Mouse (Mus musculus): ENCODE measurements around the gene Poc5. TPM values are rescaled to one million over a fixed set of nuclear protein-coding genes. Genes with fewer than 3 reads are reported as not detected.

Gene Poc5
- total RNA-seq, 2 experiments from 2014 or later, result 30.7 to 35.1 TPM

- DNase-seq (ENCODE audit: extremely low spot score in 1 of 2, low spot score in 2 of 2), result peak in 1 of 2 experiments; percentile 18
- intact Hi-C loops (cut with DNase I), result no loop called here
- no peak overlapping the region for H3K4me3 ChIP-seq
- TF ChIP-seq CTCF (IDR thresholded peaks at IDR 0.05), result peak; percentile 52
- no peak overlapping the region for H3K27ac ChIP-seq
These were observed 18.9 kb downstream of the Poc5 start for GRCm38 (mm10) chr13:96407040-96407439.

- Histone ChIP-seq H3K4me3 (no peak overlapping the region), H3K27ac (no peak overlapping the region)
- no peak for TF ChIP-seq CTCF (IDR thresholded peaks at IDR 0.05)
- no peak for DNase-seq (ENCODE audit: extremely low spot score in 1 of 2, low spot score in 2 of 2)
- intact Hi-C loops (cut with DNase I), result no loop called here
These were observed 20.7 kb downstream of the Poc5 start for GRCm38 (mm10) chr13:96408786-96409185.

GRCm38 (mm10) chr13:96414384-96414783, 26.3 kb downstream of the Poc5 start:
- intact Hi-C loops (cut with DNase I), result no loop called here
- no peak for DNase-seq (ENCODE audit: extremely low spot score in 1 of 2, low spot score in 2 of 2)
- no peak overlapping the region for H3K4me3 ChIP-seq

DNA sequence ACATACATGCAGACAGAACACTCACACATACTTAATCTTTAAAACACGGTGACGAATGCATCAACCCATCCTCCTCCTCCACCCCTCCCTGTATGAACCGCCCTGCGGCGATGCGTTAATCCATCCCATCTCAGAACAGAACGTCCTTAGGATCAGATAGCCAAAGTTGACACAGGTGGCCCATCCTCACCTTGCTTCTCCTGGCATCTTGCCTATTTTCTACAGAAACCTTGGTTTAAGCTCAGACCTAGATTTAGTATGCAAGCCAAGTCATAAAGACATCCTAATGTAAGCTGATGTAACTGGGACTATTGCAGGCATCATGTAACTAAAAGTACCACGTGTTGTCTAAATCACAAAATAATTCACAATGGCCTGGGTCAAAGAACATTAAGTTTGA, 28.3 kb downstream of the Poc5 start:
- no peak for TF ChIP-seq CTCF (IDR thresholded peaks at IDR 0.05)
- Histone ChIP-seq H3K27ac (no peak overlapping the region), H3K4me3 (no peak overlapping the region)
- intact Hi-C loops (cut with DNase I), result no loop called here
- DNase-seq (ENCODE audit: extremely low spot score in 1 of 2, low spot score in 2 of 2), result no peak

More at GRCm38 (mm10) chr13:96414384-96414783, 26.3 kb downstream of the Poc5 start:
- H3K27ac ChIP-seq, result no peak overlapping the region
- TF ChIP-seq CTCF (IDR thresholded peaks at IDR 0.05), result no peak

DNA sequence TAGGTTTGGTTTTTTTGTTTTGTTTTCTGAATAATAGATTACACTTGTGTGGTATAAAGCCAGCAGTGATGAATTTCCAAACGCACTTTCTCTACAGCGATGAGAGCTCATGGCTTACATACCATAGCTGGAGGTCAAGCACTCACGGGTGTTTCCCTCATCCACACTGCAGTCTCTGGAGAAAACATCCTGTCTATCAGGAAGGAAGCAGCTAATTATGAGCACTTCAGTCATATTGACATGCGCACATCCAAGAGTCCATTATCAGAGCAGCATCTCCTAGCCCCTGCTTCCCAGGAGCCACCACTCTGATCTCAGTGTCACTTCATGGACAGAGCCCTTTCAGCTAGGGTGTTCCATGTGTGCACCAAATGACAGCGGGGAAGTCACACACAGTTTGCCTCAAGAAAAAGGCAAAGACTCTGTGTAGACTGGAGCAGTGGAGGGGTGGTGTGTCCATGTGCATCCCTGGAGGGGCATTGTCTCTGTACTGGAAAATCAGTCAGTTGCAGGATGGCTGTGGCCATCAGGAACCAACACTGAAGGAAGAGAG, 29.2 kb downstream of the Poc5 start:
- DNase-seq (ENCODE audit: extremely low spot score in 1 of 2, low spot score in 2 of 2), result no peak
- TF ChIP-seq CTCF (IDR thresholded peaks at IDR 0.05), result no peak
- intact Hi-C loops (cut with DNase I), result no loop called here
- H3K4me3 ChIP-seq, result no peak overlapping the region
- no peak overlapping the region for H3K27ac ChIP-seq

GRCm38 (mm10) chr13:96418487-96418886, 30.4 kb downstream of the Poc5 start:
- no peak for DNase-seq (ENCODE audit: extremely low spot score in 1 of 2, low spot score in 2 of 2)
- H3K4me3 ChIP-seq, result no peak overlapping the region
- H3K27ac ChIP-seq, result no peak overlapping the region

GRCm38 (mm10) chr13:96421230-96421629, 33.1 kb downstream of the Poc5 start:
- TF ChIP-seq CTCF (IDR thresholded peaks at IDR 0.05), result no peak
- intact Hi-C loops (cut with DNase I), result no loop called here
- H3K4me3 ChIP-seq, result no peak overlapping the region
- no peak for DNase-seq (ENCODE audit: extremely low spot score in 1 of 2, low spot score in 2 of 2)
- no peak overlapping the region for H3K27ac ChIP-seq

More at GRCm38 (mm10) chr13:96418487-96418886, 30.4 kb downstream of the Poc5 start:
- no peak for TF ChIP-seq CTCF (IDR thresholded peaks at IDR 0.05)
- intact Hi-C loops (cut with DNase I), result no loop called here

DNA sequence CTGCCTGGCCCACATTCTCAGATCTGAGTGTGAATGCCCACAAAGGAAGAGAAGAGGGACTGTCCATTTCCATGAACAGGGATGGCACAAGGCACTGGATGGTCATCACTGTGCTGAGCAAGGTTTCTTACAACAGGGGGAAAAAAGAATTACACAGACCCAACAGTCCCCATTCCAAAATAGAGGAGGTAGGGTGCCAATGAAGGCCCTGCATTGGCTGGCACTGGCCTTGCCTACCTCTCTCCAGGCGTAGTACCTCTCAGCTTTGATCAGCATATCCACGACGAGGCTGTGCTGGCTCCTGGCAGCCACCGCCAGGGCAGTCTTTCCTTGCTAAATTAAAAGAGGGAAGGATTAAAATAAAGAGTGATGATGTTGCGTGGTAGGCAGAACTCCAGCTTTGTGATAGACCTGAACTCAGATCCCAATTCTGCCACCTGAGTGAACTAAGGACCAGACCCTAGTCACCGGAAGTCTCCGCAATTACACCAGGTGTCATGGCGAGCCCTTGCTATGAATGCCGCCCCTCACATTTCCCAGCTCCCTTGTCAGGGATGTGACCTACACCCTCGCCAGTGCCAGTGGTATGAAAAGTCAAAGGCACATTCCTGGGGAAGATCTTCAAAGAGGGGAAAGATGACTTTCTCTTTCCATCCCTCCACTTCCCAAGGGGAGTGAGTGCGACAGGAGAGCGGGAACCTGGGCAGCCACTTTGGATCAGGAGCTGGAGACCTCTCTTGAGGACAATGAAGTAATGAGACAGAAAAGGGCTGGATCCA, 36.6 kb downstream of the Poc5 start:
- TF ChIP-seq CTCF (IDR thresholded peaks at IDR 0.05), result no peak
- DNase-seq (ENCODE audit: extremely low spot score in 1 of 2, low spot score in 2 of 2), result no peak
- intact Hi-C loops (cut with DNase I), result no loop called here
- Histone ChIP-seq H3K27ac (0 out of 2 replicates have a peak overlapping the region, but pooled peaks have one; percentile 16), H3K4me3 (no peak overlapping the region)

DNA sequence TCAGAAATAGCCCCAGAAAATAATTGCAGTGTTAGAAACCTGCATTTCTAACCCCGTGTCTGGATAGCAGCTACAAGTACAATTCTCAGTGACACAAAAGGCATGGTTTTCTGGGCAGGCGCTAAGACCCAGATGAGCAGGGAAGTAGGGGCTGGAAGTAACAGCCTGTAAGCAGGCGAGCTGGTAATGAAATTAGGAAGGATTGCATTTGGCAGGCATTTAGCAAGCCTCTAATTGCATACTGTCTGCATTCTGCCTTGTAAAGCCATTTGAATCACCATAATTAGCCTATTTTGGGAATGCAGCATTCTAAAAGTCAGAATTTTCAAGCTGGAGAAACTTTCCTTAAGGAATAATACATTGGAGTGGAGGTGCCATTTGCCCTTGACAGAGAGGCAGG, 38.0 kb downstream of the Poc5 start:
- no peak for TF ChIP-seq CTCF (IDR thresholded peaks at IDR 0.05)
- intact Hi-C loops (cut with DNase I), result no loop called here
- Histone ChIP-seq H3K4me3 (no peak overlapping the region), H3K27ac (no peak overlapping the region)
- DNase-seq (ENCODE audit: extremely low spot score in 1 of 2, low spot score in 2 of 2), result no peak

DNA sequence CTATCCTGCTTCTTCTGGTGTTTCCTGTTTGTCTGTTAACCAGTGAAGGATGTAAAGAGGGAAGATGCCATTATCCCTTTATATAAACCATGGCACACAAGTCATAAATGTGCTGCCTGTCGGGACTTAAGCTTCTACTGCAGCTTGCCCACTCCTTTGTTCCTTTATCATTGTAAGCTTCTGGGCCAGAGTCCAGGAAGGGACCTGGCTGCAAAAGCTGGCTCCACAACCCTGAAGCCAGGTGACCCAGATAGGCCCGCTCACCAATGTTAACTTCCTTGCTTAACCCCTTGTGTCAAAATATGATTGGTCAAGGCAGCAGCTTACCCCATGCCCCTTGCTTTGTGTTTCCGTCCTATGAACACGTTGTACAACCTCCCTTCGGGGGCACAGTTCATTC, 40.4 kb downstream of the Poc5 start:
- no peak for TF ChIP-seq CTCF (IDR thresholded peaks at IDR 0.05)
- no peak overlapping the region for H3K4me3 ChIP-seq
- H3K27ac ChIP-seq, result no peak overlapping the region
- intact Hi-C loops (cut with DNase I), result no loop called here
- no peak for DNase-seq (ENCODE audit: extremely low spot score in 1 of 2, low spot score in 2 of 2)

DNA sequence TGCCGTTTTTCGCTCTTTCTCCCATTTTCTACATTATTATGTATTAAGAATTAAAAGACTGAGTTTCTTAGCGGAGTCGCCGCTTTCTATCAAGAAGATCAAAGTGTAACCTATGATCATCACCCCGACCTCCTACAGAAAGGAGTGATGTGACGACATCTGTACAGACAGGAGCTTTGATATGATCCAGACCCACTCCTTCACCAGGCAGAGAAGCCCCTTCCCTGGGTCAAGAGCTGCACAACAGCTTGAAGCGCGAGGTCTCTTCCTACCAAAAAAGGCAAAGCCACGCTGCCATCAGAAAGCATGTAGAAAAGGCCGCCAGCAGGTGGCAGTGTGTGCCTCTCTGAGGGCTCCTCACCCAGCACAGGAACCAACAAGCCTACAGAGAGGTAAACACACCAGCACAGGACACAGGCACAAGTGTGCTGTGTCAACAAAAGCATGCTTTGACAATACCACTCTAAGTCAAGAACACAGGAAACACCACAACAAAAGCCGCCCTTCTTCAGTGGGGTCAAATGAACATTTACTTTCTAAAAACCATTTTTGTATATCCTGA, 43.6 kb downstream of the Poc5 start:
- no peak overlapping the region for H3K27ac ChIP-seq
- intact Hi-C loops (cut with DNase I), result loop anchor here (1.0 to 2.0 kb wide), 2 partner anchors 111 to 162 kb away; partner anchors contain the start of genes Col4a3bp and Polk
- H3K4me3 ChIP-seq, result no peak overlapping the region
- DNase-seq (ENCODE audit: extremely low spot score in 1 of 2, low spot score in 2 of 2), result peak; percentile 84 to 86
- TF ChIP-seq CTCF (IDR thresholded peaks at IDR 0.05), result peak; percentile 95

GRCm38 (mm10) chr13:96432376-96432811, 44.3 kb downstream of the Poc5 start:
- TF ChIP-seq CTCF (IDR thresholded peaks at IDR 0.05), result no peak
- no peak overlapping the region for H3K4me3 ChIP-seq
- DNase-seq (ENCODE audit: extremely low spot score in 1 of 2, low spot score in 2 of 2), result no peak
- intact Hi-C loops (cut with DNase I), result no loop called here
- no peak overlapping the region; the same call in 1 of the 2 replicates for H3K27ac ChIP-seq

Data from left cerebral cortex, adult 2 months (tissue).